Comparison of ENCODE assay signal across 13 mouse cellular contexts in genomic region chr5:147826546-147826945, GRCm38 (mm10).
"Had no signal": no experiment of that assay in that cellular context is flagged by ENCODE, and none has a peak within 500 bp of the region (broad histone marks: within the 10 kb centered on the region; RNA-seq: fewer than 3 reads in every experiment).

No protein-coding gene starts in this region.

- H3K4me3 ChIP-seq: left cerebral cortex, adult 2 months; limb, embryonic 12.5 days; liver, embryonic 13.5 days; midbrain, embryonic 13.5 days; myocyte; neural tube, embryonic 15.5 days had no signal

- H3K36me3 ChIP-seq: limb, embryonic 12.5 days; liver, embryonic 13.5 days; midbrain, embryonic 13.5 days; neural tube, embryonic 15.5 days had no signal

- H3K9me3 ChIP-seq: liver, embryonic 13.5 days; neural tube, embryonic 15.5 days had no signal

- ATAC-seq: intestine, postnatal 0 days; liver, postnatal 0 days; midbrain, embryonic 13.5 days had no signal

- H3K27me3 ChIP-seq: limb, embryonic 12.5 days; liver, embryonic 13.5 days; midbrain, embryonic 13.5 days; neural tube, embryonic 15.5 days had no signal

- H3K4me2 ChIP-seq: limb, embryonic 12.5 days; liver, embryonic 13.5 days had no signal

- H3K27ac ChIP-seq: left cerebral cortex, adult 2 months; limb, embryonic 12.5 days; liver, embryonic 13.5 days; midbrain, embryonic 13.5 days; neural tube, embryonic 15.5 days had no signal

- H3K9ac ChIP-seq: limb, embryonic 12.5 days; liver, embryonic 13.5 days; liver, postnatal 0 days; midbrain, embryonic 13.5 days; neural tube, embryonic 15.5 days had no signal

- DNase-seq: liver; liver, embryonic 13.5 days; liver, postnatal 0 days; right cerebral cortex, adult 18-20 months; right cerebral cortex, postnatal 25 days; thymus, adult 18-20 months; thymus, postnatal 14 days had no signal

- H3K4me1 ChIP-seq: limb, embryonic 12.5 days; liver, embryonic 13.5 days had no signal
